Mouse (Mus musculus) lung, embryonic 14.5 days (tissue): Measurements from ENCODE around the gene Sigirr. TPM values are rescaled to one million over a fixed set of nuclear protein-coding genes. Genes with fewer than 3 reads are reported as not detected.

Experiments used
- ATAC-seq: fragments of 200-750 bp; cut with Nextera tagmentation; 2 replicates; pipeline ENCODE4 v1.8.0; 2017; ENCODE audit warnings: mild to moderate bottlenecking, moderate TSS enrichment, moderate library complexity; ENCODE audit not compliant: insufficient read depth
- DNase-seq: peaks from one replicate; pipeline ENCODE4 v3.0.0-alpha.2; 2015
- H3K27ac ChIP-seq: fragments of 300-500 bp; sonication (generic); 2 replicates; pipeline ENCODE4 v1.5.1; 2014; ENCODE audit warnings: low read depth, mild to moderate bottlenecking, moderate library complexity
- H3K27me3 ChIP-seq: fragments of 300-500 bp; sonication (generic); 2 replicates; pipeline ENCODE4 v1.6.1; 2014; ENCODE audit warnings: low read length, control low read depth; ENCODE audit not compliant: insufficient read depth
- H3K36me3 ChIP-seq: fragments of 300-500 bp; sonication (generic); 2 replicates; pipeline ENCODE4 v1.6.1; 2014; ENCODE audit warnings: control low read depth; ENCODE audit not compliant: insufficient read depth
- H3K4me1 ChIP-seq: fragments of 300-500 bp; sonication (generic); 2 replicates; pipeline ENCODE4 v1.6.1; 2014; ENCODE audit warnings: antibody characterized with exemption, control low read depth; ENCODE audit not compliant: insufficient read depth
- H3K4me2 ChIP-seq: fragments of 300-500 bp; sonication (generic); 2 replicates; pipeline ENCODE4 v1.6.1; 2014; ENCODE audit warnings: mild to moderate bottlenecking
- H3K4me3 ChIP-seq: fragments of 300-500 bp; sonication (generic); 2 replicates; pipeline ENCODE4 v1.5.1; 2014; ENCODE audit warnings: low read depth, low read length
- H3K9ac ChIP-seq: fragments of 300-500 bp; sonication (generic); 2 replicates; pipeline ENCODE4 v1.6.1; 2014
- H3K9me3 ChIP-seq: fragments of 300-500 bp; sonication (generic); 2 replicates; pipeline ENCODE4 v1.6.1; 2016; ENCODE audit warnings: low read depth, low read length, control low read depth
- CTCF ChIP-seq: IDR thresholded peaks from 2 replicates; pipeline ENCODE4 v1.5.1; 2016; ENCODE audit warnings: antibody characterized with exemption, low read depth
- WGBS: fragments of 180-500 bp; shearing (Covaris S2); extraction: QIAGEN DNeasy Blood & Tissue Kit; methylation state at CpG from one replicate; pipeline ENCODE4 v1.1.7; 2014; 5-methylcytosine and 5-hydroxymethylcytosine counted together
- polyA plus RNA-seq: library from polyadenylated mRNA; unstranded; fragments of >200 nt; fragmentation: Nextera tagmentation; extraction: Ambion mirVana; gene quantifications from 2 replicates; pipeline ENCODE4 v1.2.1, GENCODE M21; 2014

The Sigirr gene
- polyA plus RNA-seq, 1 experiment from 2014 or later = 7.8 TPM

DNA sequence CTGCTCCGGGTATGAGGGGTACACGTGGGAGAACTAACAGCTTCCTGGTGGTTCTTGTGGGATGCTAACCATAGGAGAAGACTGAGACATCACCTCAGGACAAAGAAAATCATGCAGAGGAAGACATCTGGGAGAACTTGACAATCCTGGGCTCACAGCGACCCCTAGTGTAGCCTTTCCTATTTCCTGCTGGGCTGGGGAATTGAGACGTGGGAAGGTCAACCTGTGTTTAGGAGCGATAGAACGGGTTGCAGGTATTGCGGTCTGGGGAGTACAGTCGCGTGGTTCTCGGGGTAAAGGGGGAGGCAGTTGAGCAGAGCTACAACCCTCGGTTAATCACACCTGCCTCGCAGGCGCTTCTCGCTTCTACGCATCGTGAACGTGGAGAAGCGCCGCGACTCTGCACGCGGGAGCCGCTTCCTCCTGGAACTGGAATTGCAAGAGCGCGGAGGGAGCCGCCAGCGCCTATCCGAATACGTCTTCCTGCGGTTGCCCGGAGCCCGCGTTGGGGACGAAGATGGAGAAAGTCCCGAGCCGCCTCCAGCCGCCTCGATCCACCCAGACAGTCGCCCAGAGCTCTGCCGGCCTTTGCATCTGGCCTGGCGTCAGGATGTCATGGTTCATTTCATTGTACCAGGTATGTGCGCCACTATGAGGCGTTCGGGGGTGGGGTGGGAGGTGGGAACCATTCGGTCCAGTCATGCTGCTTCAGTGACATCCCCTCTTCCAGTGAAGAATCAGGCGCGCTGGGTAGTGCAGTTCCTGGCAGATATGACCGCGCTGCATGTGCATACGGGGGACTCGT, 30.1 kb downstream of the Sigirr start:
- no peaks in the 10 kb centered on the region for H3K4me1 ChIP-seq
- H3K27ac ChIP-seq = no peak overlapping the region
- peak; percentile 85 for TF ChIP-seq CTCF
- peak overlapping the region; percentile 76 for H3K4me2 ChIP-seq
- peak overlapping the region; percentile 47 for H3K9ac ChIP-seq
- 1% methylated on average over 51 of the region's 51 CpGs for WGBS
- DNase-seq = peak; percentile 90
- no peaks in the 10 kb centered on the region for H3K9me3 ChIP-seq
- H3K36me3 ChIP-seq = peaks cover 7% of the 10 kb centered on the region; the same call in 1 of the 2 replicates
- H3K27me3 ChIP-seq = peaks cover 28% of the 10 kb centered on the region
- peak; percentile 54; the same call in 1 of the 2 replicates for ATAC-seq
- H3K4me3 ChIP-seq = peak overlapping the region; percentile 34

DNA sequence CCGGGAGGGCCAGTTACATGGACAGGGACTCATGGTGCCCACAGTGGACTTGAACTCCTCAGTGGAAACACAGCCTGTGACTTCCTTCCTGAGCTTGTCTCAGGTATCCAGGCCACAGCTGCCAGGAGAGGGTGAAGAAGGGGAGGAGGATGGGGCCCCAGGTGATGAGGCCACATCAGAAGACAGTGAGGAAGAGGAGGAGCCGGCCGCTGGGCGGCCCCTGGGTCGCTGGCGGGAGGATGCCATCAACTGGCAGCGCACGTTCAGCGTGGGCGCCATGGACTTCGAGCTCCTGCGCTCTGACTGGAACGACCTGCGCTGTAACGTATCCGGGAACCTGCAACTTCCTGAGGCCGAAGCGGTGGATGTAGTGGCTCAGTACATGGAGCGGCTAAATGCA, 32.0 kb downstream of the Sigirr start:
- H3K4me1 ChIP-seq = no peaks in the 10 kb centered on the region
- H3K27me3 ChIP-seq = peaks cover 28% of the 10 kb centered on the region
- no peak overlapping the region for H3K9ac ChIP-seq
- H3K36me3 ChIP-seq = peaks cover 18% of the 10 kb centered on the region; the same call in 1 of the 2 replicates
- DNase-seq = no peak
- no peak overlapping the region for H3K27ac ChIP-seq
- no peaks in the 10 kb centered on the region for H3K9me3 ChIP-seq
- H3K4me3 ChIP-seq = no peak overlapping the region
- WGBS = 67% methylated on average over 19 of the region's 19 CpGs
- no peak overlapping the region for H3K4me2 ChIP-seq
- no peak for TF ChIP-seq CTCF
- no peak for ATAC-seq

DNA sequence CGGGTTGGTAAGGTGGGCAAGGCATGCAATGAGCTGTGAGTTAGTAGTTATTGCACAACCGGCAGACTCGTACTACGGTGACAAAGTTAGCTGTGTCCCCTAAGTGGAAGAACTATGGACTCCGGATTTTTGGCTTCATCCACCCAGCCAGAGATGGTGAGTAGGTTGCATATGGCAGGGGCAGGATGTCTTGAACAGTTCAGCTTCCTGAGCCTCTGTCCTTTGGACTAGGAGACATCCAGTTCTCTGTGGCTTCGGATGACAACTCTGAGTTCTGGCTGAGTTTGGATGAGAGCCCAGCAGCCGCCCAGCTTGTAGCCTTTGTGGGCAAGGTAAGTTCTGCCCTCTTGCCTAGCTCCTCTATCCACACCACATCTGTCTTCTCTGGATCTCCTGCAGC, 35.8 kb downstream of the Sigirr start:
- H3K4me3 ChIP-seq = no peak overlapping the region
- no peak for ATAC-seq
- no peak for DNase-seq
- H3K4me1 ChIP-seq = peaks cover 13% of the 10 kb centered on the region
- peaks cover 18% of the 10 kb centered on the region; the same call in 1 of the 2 replicates for H3K36me3 ChIP-seq
- no peaks in the 10 kb centered on the region for H3K9me3 ChIP-seq
- no peak for TF ChIP-seq CTCF
- H3K27me3 ChIP-seq = peaks cover 11% of the 10 kb centered on the region; the same call in 1 of the 2 replicates
- H3K27ac ChIP-seq = no peak overlapping the region
- H3K4me2 ChIP-seq = no peak overlapping the region
- H3K9ac ChIP-seq = no peak overlapping the region
- 89% methylated on average over 7 of the region's 7 CpGs for WGBS

DNA sequence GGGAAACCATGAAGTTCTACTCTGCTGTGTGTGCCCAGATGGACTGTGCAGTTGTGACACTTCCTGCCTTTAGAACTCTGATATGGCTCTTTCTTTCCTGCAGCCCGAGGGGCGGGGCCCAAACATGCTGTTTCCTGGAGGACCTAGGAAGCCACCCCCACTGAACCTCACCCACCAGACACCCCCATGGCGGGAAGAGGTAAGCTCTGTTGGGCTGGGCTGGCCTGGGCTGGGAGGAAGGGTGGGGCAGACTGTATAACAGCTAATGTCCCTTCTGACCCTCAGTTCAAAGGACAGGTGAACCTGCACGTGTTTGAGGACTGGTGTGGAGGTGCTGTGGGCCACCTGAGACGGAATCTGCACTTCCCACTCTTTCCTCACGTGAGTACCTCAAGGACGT, 36.2 kb downstream of the Sigirr start:
- DNase-seq (no peak), ATAC-seq (no peak)
- H3K36me3 ChIP-seq = peaks cover 18% of the 10 kb centered on the region; the same call in 1 of the 2 replicates
- peaks cover 13% of the 10 kb centered on the region for H3K4me1 ChIP-seq
- H3K4me2 ChIP-seq = no peak overlapping the region
- H3K9me3 ChIP-seq = no peaks in the 10 kb centered on the region
- TF ChIP-seq CTCF = no peak
- no peak overlapping the region for H3K9ac ChIP-seq
- peaks cover 9% of the 10 kb centered on the region; the same call in 1 of the 2 replicates for H3K27me3 ChIP-seq
- H3K27ac ChIP-seq = no peak overlapping the region
- H3K4me3 ChIP-seq = no peak overlapping the region
- WGBS = 70% methylated on average over 7 of the region's 7 CpGs

DNA sequence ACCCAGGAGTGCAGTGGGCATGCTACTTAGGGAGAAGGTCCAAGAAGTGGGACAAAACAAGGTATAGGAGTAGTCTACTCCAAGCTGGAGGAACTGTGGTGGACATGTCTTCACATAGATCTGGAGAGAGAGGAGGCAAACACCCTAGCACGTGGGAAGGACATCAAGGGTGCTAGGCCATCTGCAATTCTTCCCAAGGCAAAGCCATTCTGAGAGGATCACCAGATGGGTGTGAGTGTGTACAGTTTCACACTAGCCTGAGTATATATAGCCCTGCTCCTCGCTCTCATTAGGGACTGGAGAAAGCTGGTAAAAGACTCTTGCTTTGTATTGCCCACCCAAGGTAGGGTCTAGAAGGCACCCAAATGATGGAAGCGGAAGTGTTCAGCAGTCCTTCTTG, 37.0 kb downstream of the Sigirr start:
- H3K27ac ChIP-seq = no peak overlapping the region
- H3K4me3 ChIP-seq = no peak overlapping the region
- peaks cover 13% of the 10 kb centered on the region for H3K4me1 ChIP-seq
- no peak overlapping the region for H3K4me2 ChIP-seq
- 87% methylated on average over 3 of the region's 3 CpGs for WGBS
- ATAC-seq = no peak
- peaks cover 18% of the 10 kb centered on the region; the same call in 1 of the 2 replicates for H3K36me3 ChIP-seq
- H3K9me3 ChIP-seq = no peaks in the 10 kb centered on the region
- H3K9ac ChIP-seq = no peak overlapping the region
- TF ChIP-seq CTCF = no peak
- H3K27me3 ChIP-seq = peaks cover 9% of the 10 kb centered on the region; the same call in 1 of the 2 replicates
- no peak for DNase-seq

DNA sequence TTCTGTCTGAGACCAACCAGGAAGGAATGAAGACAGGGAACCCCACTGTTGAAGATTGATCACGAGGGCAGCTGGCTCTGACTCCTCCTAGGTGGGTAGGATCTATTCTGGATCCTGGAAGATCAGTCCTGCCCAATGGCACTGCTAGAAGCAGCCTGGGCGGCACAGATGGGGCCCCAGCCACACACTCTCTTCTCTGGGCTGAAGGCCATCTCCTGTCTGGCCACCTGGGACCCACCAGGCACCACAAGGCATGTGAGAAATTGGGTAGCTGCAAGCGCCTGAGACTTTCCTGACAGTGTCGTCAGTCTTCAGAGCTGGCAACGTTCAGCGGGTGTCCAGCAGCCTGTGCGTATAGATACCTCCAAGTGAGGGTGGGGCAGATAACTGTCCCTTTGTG, 37.8 kb downstream of the Sigirr start:
- no peak for TF ChIP-seq CTCF
- no peak for DNase-seq
- no peak overlapping the region for H3K4me2 ChIP-seq
- H3K4me3 ChIP-seq = no peak overlapping the region
- 71% methylated on average over 7 of the region's 7 CpGs for WGBS
- H3K27me3 ChIP-seq = peaks cover 9% of the 10 kb centered on the region; the same call in 1 of the 2 replicates
- no peaks in the 10 kb centered on the region for H3K9me3 ChIP-seq
- H3K4me1 ChIP-seq = peaks cover 13% of the 10 kb centered on the region
- no peak overlapping the region for H3K27ac ChIP-seq
- peaks cover 18% of the 10 kb centered on the region; the same call in 1 of the 2 replicates for H3K36me3 ChIP-seq
- ATAC-seq = no peak
- no peak overlapping the region for H3K9ac ChIP-seq

DNA sequence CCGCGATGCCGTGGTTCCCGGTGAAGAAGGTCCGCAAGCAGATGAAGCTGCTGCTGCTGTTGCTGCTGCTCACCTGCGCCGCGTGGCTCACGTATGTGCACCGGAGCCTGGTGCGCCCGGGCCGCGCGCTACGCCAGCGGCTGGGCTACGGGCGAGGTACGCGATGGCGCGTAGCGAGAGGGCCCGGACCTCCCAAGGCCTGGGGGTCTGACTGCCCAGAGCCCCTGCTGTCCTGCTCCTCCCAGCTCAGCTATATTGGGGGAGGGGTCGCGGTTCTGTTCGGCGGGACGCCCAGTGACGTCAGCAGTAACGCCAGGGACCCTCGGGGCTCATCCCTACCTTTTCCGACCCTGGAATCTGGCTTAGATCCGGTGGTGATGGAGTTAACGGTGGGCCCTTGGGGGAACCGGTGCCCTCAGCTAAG, 39.1 kb downstream of the Sigirr start:
- DNase-seq (peak; percentile 35), ATAC-seq (peak; percentile 61)
- Histone ChIP-seq H3K9me3 (no peaks in the 10 kb centered on the region), H3K9ac (peak overlapping the region; percentile 82), H3K4me3 (peak overlapping the region; percentile 70), H3K4me1 (peaks cover 13% of the 10 kb centered on the region), H3K27ac (no peak overlapping the region), H3K27me3 (peaks cover 9% of the 10 kb centered on the region; the same call in 1 of the 2 replicates), H3K36me3 (0 out of 2 replicates have a peak, but pooled peaks cover 15% of the 10 kb centered on the region), H3K4me2 (peak overlapping the region; percentile 96)
- under 1% methylated on average over 37 of the region's 37 CpGs for WGBS
- no peak for TF ChIP-seq CTCF
